Mouse (Mus musculus) bone marrow macrophage, adult 2 months (primary cell): ENCODE measurements around the gene Syt1.

Experiments
- CTCF ChIP-seq: IDR thresholded peaks from 2 replicates; pipeline ENCODE4 v1.5.1; 2012; ENCODE audit warnings: low read depth, mild to moderate bottlenecking, low read length, moderate library complexity
- POLR2A ChIP-seq: IDR thresholded peaks from 2 replicates; pipeline ENCODE4 v1.6.1; 2012; ENCODE audit warnings: mild to moderate bottlenecking, low read depth, low read length, borderline replicate concordance

DNA sequence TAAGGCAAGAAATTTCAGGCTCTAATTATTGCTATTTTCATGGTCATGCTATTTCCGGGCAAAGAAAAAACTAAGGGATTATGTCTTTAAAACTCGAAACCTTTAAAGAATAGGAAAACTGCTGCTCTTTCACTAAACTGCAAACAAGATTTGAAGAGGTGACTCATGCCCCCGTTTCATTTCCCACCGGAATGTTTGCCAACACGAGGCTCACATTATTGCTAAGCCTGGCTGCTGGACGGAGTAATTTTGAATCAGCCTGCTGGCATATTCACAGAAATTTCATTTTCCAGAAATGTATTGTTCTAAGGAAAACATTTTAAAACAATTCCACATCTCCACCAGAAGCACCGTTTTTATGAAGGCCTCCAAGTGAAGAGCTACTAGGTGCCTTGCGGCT lies 379.9 kb downstream of the Syt1 start:
- TF ChIP-seq CTCF (no peak), POLR2A (no peak)
